Mouse (Mus musculus): ENCODE measurements at regions not wholly inside any gene's neighbourhood (a gene's known extent, or its start where the extent isn't known, plus 50 kb on each side); places are given as distances from the start of the nearest gene placed in this dataset.

DNA sequence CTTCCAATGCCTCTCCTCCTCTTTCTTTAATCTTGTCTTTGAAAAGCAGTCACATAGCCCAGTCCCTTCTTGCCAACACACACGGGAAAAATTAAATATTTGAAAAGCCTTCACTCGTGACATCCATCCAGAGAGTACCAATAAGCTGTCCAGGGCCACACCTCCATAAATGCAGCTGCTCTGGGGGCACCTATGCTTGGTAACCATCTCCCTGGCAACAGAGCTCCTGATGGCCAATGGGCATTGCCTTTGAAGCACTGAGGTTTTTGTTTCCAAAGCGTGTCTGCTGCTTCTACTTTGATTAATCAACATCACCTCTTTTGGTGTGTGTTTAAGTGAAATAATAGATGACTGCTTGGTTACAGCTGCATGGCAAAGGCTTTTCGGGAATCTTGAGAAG is 319.1 kb downstream of the Icos start:
- ATAC-seq (ENCODE audit: low FRiP score) (no peak), DNase-seq (ENCODE audit: low spot score) (no peak)
- no peak overlapping the region for H3K4me3 ChIP-seq (replicated peaks; ENCODE audit: low read length)
- WGBS, result 18% methylated on average over 4 of the region's 4 CpGs
- H3K36me3 ChIP-seq (replicated peaks; ENCODE audit: control insufficient read depth, insufficient read depth), result no peaks in the 10 kb centered on the region
- H3K27ac ChIP-seq, result 0 out of 2 replicates have a peak overlapping the region, but pooled peaks have one; percentile 34
- H3K9me3 ChIP-seq (ENCODE audit: control insufficient read depth, low read length), result no peaks in the 10 kb centered on the region
- no peak overlapping the region for H3K9ac ChIP-seq
- H3K4me2 ChIP-seq (replicated peaks), result no peak overlapping the region
- H3K4me1 ChIP-seq (replicated peaks; ENCODE audit: control insufficient read depth, insufficient read depth, low read length), result peaks cover 51% of the 10 kb centered on the region
- H3K27me3 ChIP-seq (ENCODE audit: control insufficient read depth, insufficient read depth, low read length), result no peaks in the 10 kb centered on the region

DNA sequence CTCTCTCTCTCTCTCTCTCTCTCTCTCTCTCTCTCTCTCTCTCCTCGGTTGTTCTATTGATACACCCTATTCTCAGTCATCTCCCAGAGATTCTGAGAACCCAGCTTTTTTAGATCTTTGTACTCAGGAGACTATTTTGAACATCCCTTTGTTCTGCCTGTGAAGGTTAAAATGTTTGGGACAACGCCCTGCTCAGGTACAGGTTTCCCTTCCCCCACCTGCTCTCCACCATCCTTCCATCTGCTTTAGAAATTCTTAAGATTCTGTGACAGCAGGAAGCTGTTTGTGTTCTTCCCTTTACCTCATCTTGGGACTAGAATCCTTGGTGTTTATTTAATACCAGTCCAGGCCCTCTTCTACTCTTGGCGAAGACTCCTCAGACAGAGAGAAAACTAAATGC is 319.6 kb downstream of the Icos start:
- no peak for ATAC-seq (ENCODE audit: low FRiP score)
- no peaks in the 10 kb centered on the region for H3K9me3 ChIP-seq (ENCODE audit: control insufficient read depth, low read length)
- 69% methylated on average over 3 of the region's 3 CpGs for WGBS
- no peak overlapping the region for H3K27ac ChIP-seq
- H3K4me1 ChIP-seq (replicated peaks; ENCODE audit: control insufficient read depth, insufficient read depth, low read length), result peaks cover 57% of the 10 kb centered on the region
- no peak overlapping the region for H3K4me3 ChIP-seq (replicated peaks; ENCODE audit: low read length)
- H3K4me2 ChIP-seq (replicated peaks), result no peak overlapping the region
- no peaks in the 10 kb centered on the region for H3K36me3 ChIP-seq (replicated peaks; ENCODE audit: control insufficient read depth, insufficient read depth)
- no peaks in the 10 kb centered on the region for H3K27me3 ChIP-seq (ENCODE audit: control insufficient read depth, insufficient read depth, low read length)
- no peak for DNase-seq (ENCODE audit: low spot score)
- no peak overlapping the region for H3K9ac ChIP-seq

- Histone ChIP-seq H3K4me2 (replicated peaks) (no peak overlapping the region), H3K27me3 (ENCODE audit: control insufficient read depth, insufficient read depth, low read length) (no peaks in the 10 kb centered on the region), H3K4me1 (replicated peaks; ENCODE audit: control insufficient read depth, insufficient read depth, low read length) (peaks cover 64% of the 10 kb centered on the region), H3K4me3 (replicated peaks; ENCODE audit: low read length) (no peak overlapping the region), H3K27ac (peak overlapping the region; percentile 58), H3K9ac (no peak overlapping the region), H3K36me3 (replicated peaks; ENCODE audit: control insufficient read depth, insufficient read depth) (no peaks in the 10 kb centered on the region), H3K9me3 (ENCODE audit: control insufficient read depth, low read length) (no peaks in the 10 kb centered on the region)
- no peak for ATAC-seq (ENCODE audit: low FRiP score)
- peak; percentile 94 for DNase-seq (ENCODE audit: low spot score)
- WGBS, result 17% methylated on average over 3 of the region's 3 CpGs
Observed at GRCm38 (mm10) chr1:61298064-61298463, 320.3 kb downstream of the Icos start.

DNA sequence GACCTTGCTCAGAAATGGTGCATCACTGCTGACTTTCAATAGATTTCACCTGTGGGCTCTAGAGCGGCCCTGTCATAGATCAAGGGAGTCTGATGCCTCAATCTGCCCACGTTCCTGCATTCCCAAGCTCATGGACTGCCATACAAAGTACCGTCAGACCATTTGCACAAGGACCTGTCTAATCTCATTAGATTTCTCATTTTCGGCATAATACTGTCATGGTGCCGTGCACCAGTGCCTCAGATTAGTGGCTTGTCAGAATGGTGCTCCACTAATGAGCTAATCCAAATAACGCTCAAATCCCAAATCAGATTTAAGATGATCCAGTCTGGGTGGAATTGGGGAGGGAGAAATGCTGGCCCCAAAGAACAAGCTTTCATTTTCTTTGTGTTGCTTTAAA is 321.1 kb downstream of the Icos start:
- no peak overlapping the region for H3K4me2 ChIP-seq (replicated peaks)
- H3K27me3 ChIP-seq (ENCODE audit: control insufficient read depth, insufficient read depth, low read length), result no peaks in the 10 kb centered on the region
- ATAC-seq (ENCODE audit: low FRiP score) (0 out of 2 replicates have a peak, but pooled peaks have one; percentile 26), DNase-seq (ENCODE audit: low spot score) (no peak)
- H3K27ac ChIP-seq, result peak overlapping the region; percentile 58
- no peaks in the 10 kb centered on the region for H3K9me3 ChIP-seq (ENCODE audit: control insufficient read depth, low read length)
- no peaks in the 10 kb centered on the region for H3K36me3 ChIP-seq (replicated peaks; ENCODE audit: control insufficient read depth, insufficient read depth)
- WGBS, result 43% methylated on average over 6 of the region's 6 CpGs
- H3K4me3 ChIP-seq (replicated peaks; ENCODE audit: low read length), result no peak overlapping the region
- H3K9ac ChIP-seq, result no peak overlapping the region
- peaks cover 62% of the 10 kb centered on the region for H3K4me1 ChIP-seq (replicated peaks; ENCODE audit: control insufficient read depth, insufficient read depth, low read length)

DNA sequence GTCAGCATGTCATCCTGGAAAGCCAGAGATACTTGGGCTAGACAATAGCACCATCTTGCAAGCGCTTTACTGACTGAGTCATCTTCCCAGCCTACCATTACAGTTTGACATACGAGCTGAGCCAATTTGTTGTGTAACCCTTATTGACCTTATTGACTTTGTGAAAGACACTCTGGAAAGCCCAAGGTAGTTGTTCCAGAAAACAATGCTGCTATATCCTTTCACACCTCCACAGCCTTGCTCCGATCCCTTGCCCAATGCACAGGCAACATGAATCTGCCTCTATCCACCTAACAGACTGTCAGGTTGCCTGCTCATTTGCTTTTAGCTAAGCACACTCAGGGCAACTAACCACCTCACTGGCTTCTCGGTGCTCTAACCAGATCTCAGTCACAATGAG is 322.8 kb downstream of the Icos start:
- H3K9me3 ChIP-seq (ENCODE audit: control insufficient read depth, low read length), result no peaks in the 10 kb centered on the region
- no peak overlapping the region for H3K4me3 ChIP-seq (replicated peaks; ENCODE audit: low read length)
- 45% methylated on average over 4 of the region's 4 CpGs for WGBS
- H3K9ac ChIP-seq, result no peak overlapping the region
- DNase-seq (ENCODE audit: low spot score) (no peak), ATAC-seq (ENCODE audit: low FRiP score) (no peak)
- H3K27me3 ChIP-seq (ENCODE audit: control insufficient read depth, insufficient read depth, low read length), result no peaks in the 10 kb centered on the region
- no peak overlapping the region; the same call in 1 of the 2 replicates for H3K27ac ChIP-seq
- H3K4me1 ChIP-seq (replicated peaks; ENCODE audit: control insufficient read depth, insufficient read depth, low read length), result peaks cover 61% of the 10 kb centered on the region
- no peaks in the 10 kb centered on the region for H3K36me3 ChIP-seq (replicated peaks; ENCODE audit: control insufficient read depth, insufficient read depth)
- no peak overlapping the region for H3K4me2 ChIP-seq (replicated peaks)

- no peak overlapping the region for H3K9ac ChIP-seq
- 43% methylated on average over 24 of the region's 24 CpGs for WGBS
- no peaks in the 10 kb centered on the region for H3K9me3 ChIP-seq (ENCODE audit: control insufficient read depth, low read length)
- ATAC-seq (ENCODE audit: low FRiP score) (no peak; the same call in 1 of the 2 replicates), DNase-seq (ENCODE audit: low spot score) (no peak)
- H3K27me3 ChIP-seq (ENCODE audit: control insufficient read depth, insufficient read depth, low read length), result no peaks in the 10 kb centered on the region
- H3K4me3 ChIP-seq (replicated peaks; ENCODE audit: low read length), result no peak overlapping the region
- peaks cover 61% of the 10 kb centered on the region for H3K4me1 ChIP-seq (replicated peaks; ENCODE audit: control insufficient read depth, insufficient read depth, low read length)
- H3K36me3 ChIP-seq (replicated peaks; ENCODE audit: control insufficient read depth, insufficient read depth), result no peaks in the 10 kb centered on the region
- H3K27ac ChIP-seq, result peak overlapping the region; percentile 15; the same call in 1 of the 2 replicates
- H3K4me2 ChIP-seq (replicated peaks), result no peak overlapping the region
Observed at GRCm38 (mm10) chr1:61301041-61302030, 323.6 kb downstream of the Icos start.

DNA sequence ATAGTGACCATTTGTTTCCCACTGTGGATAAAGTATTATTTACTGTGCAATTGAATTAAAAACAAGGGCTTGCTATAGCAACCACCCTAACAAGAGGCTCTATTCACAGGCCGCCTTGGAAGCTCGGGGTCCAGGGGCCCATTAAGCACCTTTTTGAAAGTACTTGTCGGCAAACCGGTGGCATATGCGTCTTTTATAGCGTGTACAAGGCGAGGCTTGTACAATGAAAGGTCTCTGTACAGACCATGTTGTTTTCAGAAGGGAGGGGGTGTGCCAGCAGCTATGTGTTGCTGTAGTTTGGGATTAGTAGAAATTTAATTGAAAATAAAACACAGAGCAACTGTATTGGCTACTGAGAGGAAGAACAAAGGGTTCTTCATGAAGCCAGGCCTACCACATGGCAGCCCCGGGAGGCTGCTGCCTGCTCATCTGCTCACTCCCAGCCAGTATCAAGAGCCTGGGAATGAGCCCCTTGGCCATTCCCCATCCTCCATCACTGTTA is 324.9 kb downstream of the Icos start:
- ATAC-seq (ENCODE audit: low FRiP score) (peak; percentile 65), DNase-seq (ENCODE audit: low spot score) (no peak)
- H3K4me3 ChIP-seq (replicated peaks; ENCODE audit: low read length), result no peak overlapping the region
- H3K27me3 ChIP-seq (ENCODE audit: control insufficient read depth, insufficient read depth, low read length), result no peaks in the 10 kb centered on the region
- no peak overlapping the region for H3K27ac ChIP-seq
- no peak overlapping the region for H3K9ac ChIP-seq
- H3K4me1 ChIP-seq (replicated peaks; ENCODE audit: control insufficient read depth, insufficient read depth, low read length), result peaks cover 51% of the 10 kb centered on the region
- H3K9me3 ChIP-seq (ENCODE audit: control insufficient read depth, low read length), result no peaks in the 10 kb centered on the region
- 26% methylated on average over 8 of the region's 8 CpGs for WGBS
- no peak overlapping the region for H3K4me2 ChIP-seq (replicated peaks)
- H3K36me3 ChIP-seq (replicated peaks; ENCODE audit: control insufficient read depth, insufficient read depth), result no peaks in the 10 kb centered on the region

- Histone ChIP-seq H3K27ac (no peak overlapping the region), H3K9ac (no peak overlapping the region), H3K4me1 (replicated peaks; ENCODE audit: control insufficient read depth, insufficient read depth, low read length) (peaks cover 21% of the 10 kb centered on the region), H3K4me3 (replicated peaks; ENCODE audit: low read length) (no peak overlapping the region), H3K4me2 (replicated peaks) (no peak overlapping the region), H3K9me3 (ENCODE audit: control insufficient read depth, low read length) (no peaks in the 10 kb centered on the region), H3K27me3 (ENCODE audit: control insufficient read depth, insufficient read depth, low read length) (no peaks in the 10 kb centered on the region), H3K36me3 (replicated peaks; ENCODE audit: control insufficient read depth, insufficient read depth) (no peaks in the 10 kb centered on the region)
- 45% methylated on average over 8 of the region's 8 CpGs for WGBS
- no peak for DNase-seq (ENCODE audit: low spot score)
- no peak for ATAC-seq (ENCODE audit: low FRiP score)
Observed at GRCm38 (mm10) chr1:61306296-61306695, 328.6 kb downstream of the Icos start.

- no peak overlapping the region for H3K4me2 ChIP-seq (replicated peaks)
- DNase-seq (ENCODE audit: low spot score), result no peak
- H3K4me3 ChIP-seq (replicated peaks; ENCODE audit: low read length), result no peak overlapping the region
- no peaks in the 10 kb centered on the region for H3K4me1 ChIP-seq (replicated peaks; ENCODE audit: control insufficient read depth, insufficient read depth, low read length)
- ATAC-seq (ENCODE audit: low FRiP score), result no peak
- 75% methylated on average over 1 of the region's 1 CpGs for WGBS
- no peak overlapping the region for H3K9ac ChIP-seq
- H3K36me3 ChIP-seq (replicated peaks; ENCODE audit: control insufficient read depth, insufficient read depth), result no peaks in the 10 kb centered on the region
- no peaks in the 10 kb centered on the region for H3K27me3 ChIP-seq (ENCODE audit: control insufficient read depth, insufficient read depth, low read length)
- H3K27ac ChIP-seq, result no peak overlapping the region
- H3K9me3 ChIP-seq (ENCODE audit: control insufficient read depth, low read length), result no peaks in the 10 kb centered on the region
Observed at GRCm38 (mm10) chr1:61309563-61309962, 329.1 kb upstream of the Pard3b start.

Measured in hindbrain, embryonic 14.5 days (tissue).